Mouse (Mus musculus) hindbrain, embryonic 14.5 days (tissue): ENCODE measurements at regions not wholly inside any gene's neighbourhood (a gene's known extent, or its start where the extent isn't known, plus 50 kb on each side); places are given as distances from the start of the nearest gene placed in this dataset.

Source experiments
- ATAC-seq: fragments of 200-750 bp; cut with Nextera tagmentation; 2 replicates; pipeline ENCODE4 v1.8.0; 2017; ENCODE audit warnings: moderate number of reproducible peaks, mild to moderate bottlenecking, moderate TSS enrichment, moderate library complexity; ENCODE audit not compliant: low FRiP score
- DNase-seq: peaks from one replicate; pipeline ENCODE4 v3.0.0-alpha.2; 2015; ENCODE audit warnings: low spot score
- H3K27ac ChIP-seq: fragments of 300-500 bp; sonication (generic); 2 replicates; pipeline ENCODE4 v1.5.1; 2014; ENCODE audit warnings: mild to moderate bottlenecking, moderate library complexity
- H3K27me3 ChIP-seq: fragments of 300-500 bp; sonication (generic); 2 replicates; pipeline ENCODE4 v1.6.1; 2014; ENCODE audit warnings: mild to moderate bottlenecking, low read length, mixed read lengths; ENCODE audit not compliant: control insufficient read depth, insufficient read depth
- H3K36me3 ChIP-seq: fragments of 300-500 bp; sonication (generic); replicated peaks from 2 replicates; pipeline ENCODE4 v1.6.1; 2014; ENCODE audit not compliant: control insufficient read depth, insufficient read depth
- H3K4me1 ChIP-seq: fragments of 300-500 bp; sonication (generic); replicated peaks from 2 replicates; pipeline ENCODE4 v1.6.1; 2014; ENCODE audit warnings: antibody characterized with exemption, low read length, mixed read lengths; ENCODE audit not compliant: control insufficient read depth, insufficient read depth
- H3K4me2 ChIP-seq: fragments of 300-500 bp; sonication (generic); replicated peaks from 2 replicates; pipeline ENCODE4 v1.6.1; 2014; ENCODE audit warnings: mild to moderate bottlenecking, moderate library complexity
- H3K4me3 ChIP-seq: fragments of 300-500 bp; sonication (generic); replicated peaks from 2 replicates; pipeline ENCODE4 v1.5.1; 2014; ENCODE audit warnings: mild to moderate bottlenecking, low read length
- H3K9ac ChIP-seq: fragments of 300-500 bp; sonication (generic); 2 replicates; pipeline ENCODE4 v1.6.1; 2014
- H3K9me3 ChIP-seq: fragments of 300-500 bp; sonication (generic); 2 replicates; pipeline ENCODE4 v1.6.1; 2016; ENCODE audit warnings: low read length; ENCODE audit not compliant: control insufficient read depth
- WGBS: fragments of 180-500 bp; shearing (Covaris S2); extraction: QIAGEN DNeasy Blood & Tissue Kit; methylation state at CpG from one replicate; pipeline ENCODE4 v1.1.7; 2014; 5-methylcytosine and 5-hydroxymethylcytosine counted together

- Histone ChIP-seq H3K9ac (no peak overlapping the region), H3K4me3 (no peak overlapping the region), H3K27me3 (no peaks in the 10 kb centered on the region), H3K9me3 (no peaks in the 10 kb centered on the region), H3K4me1 (no peaks in the 10 kb centered on the region), H3K4me2 (no peak overlapping the region), H3K36me3 (no peaks in the 10 kb centered on the region), H3K27ac (no peak overlapping the region)
- peak; percentile 94 for DNase-seq
- WGBS: 9% methylated on average over 5 of the region's 5 CpGs
- peak; percentile 82 for ATAC-seq
These were observed 589.3 kb downstream of the Kcnj3 start for GRCm38 (mm10) chr2:56025059-56025458.

- H3K4me2 ChIP-seq: no peak overlapping the region
- H3K36me3 ChIP-seq: no peaks in the 10 kb centered on the region
- 89% methylated on average over 2 of the region's 2 CpGs for WGBS
- H3K4me1 ChIP-seq: no peaks in the 10 kb centered on the region
- H3K27me3 ChIP-seq: no peaks in the 10 kb centered on the region
- DNase-seq: no peak
- H3K27ac ChIP-seq: no peak overlapping the region
- no peak overlapping the region for H3K9ac ChIP-seq
- no peak for ATAC-seq
- H3K9me3 ChIP-seq: no peaks in the 10 kb centered on the region
- no peak overlapping the region for H3K4me3 ChIP-seq
These were observed 593.2 kb downstream of the Kcnj3 start for GRCm38 (mm10) chr2:56028958-56029357.
